Mouse (Mus musculus) myocyte (in vitro differentiated cells): Measurements from ENCODE around the gene Amot.

Experiments
- E2F4 ChIP-seq: IDR thresholded peaks from one replicate; pipeline ENCODE4 v1.6.1; 2011; ENCODE audit warnings: mild to moderate bottlenecking, control low read depth, moderate library complexity; ENCODE audit not compliant: insufficient read depth
- MYOD1 ChIP-seq, 3 experiments: IDR thresholded peaks; one replicate each; pipeline ENCODE4 v1.6.1; 2011; ENCODE audit warnings: control low read depth in 2 of 3, low read depth in 2 of 3, mild to moderate bottlenecking in 2 of 3, moderate library complexity in 1 of 3; ENCODE audit not compliant: insufficient read length in 2 of 3, control insufficient read depth in 1 of 3
- POLR2A ChIP-seq: IDR thresholded peaks from one replicate; pipeline ENCODE4 v1.6.1; 2011; ENCODE audit warnings: low read depth, mild to moderate bottlenecking, control low read depth, moderate library complexity; ENCODE audit not compliant: insufficient read length
- POLR2AphosphoS2 ChIP-seq: IDR thresholded peaks from one replicate; pipeline ENCODE4 v1.6.1; 2011; ENCODE audit warnings: low read depth, control low read depth; ENCODE audit not compliant: insufficient read length
- TCF12 ChIP-seq: IDR thresholded peaks from one replicate; pipeline ENCODE4 v1.6.1; 2011; ENCODE audit warnings: mild to moderate bottlenecking, control low read depth; ENCODE audit not compliant: poor library complexity, insufficient read depth, severe bottlenecking
- USF1 ChIP-seq: IDR thresholded peaks from one replicate; pipeline ENCODE4 v1.6.1; 2011; ENCODE audit warnings: low read depth, mild to moderate bottlenecking, control low read depth, moderate library complexity

GRCm38 (mm10) chrX:145541050-145541449 lies 36.1 kb upstream of the Amot start:
- no peak for TF ChIP-seq POLR2A
- no peak for TF ChIP-seq TCF12
- TF ChIP-seq POLR2AphosphoS2, result no peak
- no peak for TF ChIP-seq E2F4
- TF ChIP-seq USF1, result no peak
- no peak for TF ChIP-seq MYOD1 (IDR thresholded peaks at IDR 0.05; ENCODE audit: control insufficient read depth in 1 of 3, insufficient read length in 2 of 3, low read depth in 2 of 3)
